Mouse (Mus musculus): ENCODE measurements around the gene Stpg3. TPM values are rescaled to one million over a fixed set of nuclear protein-coding genes. Genes with fewer than 3 reads are reported as not detected.

Stpg3 gene
- polyA plus RNA-seq, 1 experiment: not detected

DNA sequence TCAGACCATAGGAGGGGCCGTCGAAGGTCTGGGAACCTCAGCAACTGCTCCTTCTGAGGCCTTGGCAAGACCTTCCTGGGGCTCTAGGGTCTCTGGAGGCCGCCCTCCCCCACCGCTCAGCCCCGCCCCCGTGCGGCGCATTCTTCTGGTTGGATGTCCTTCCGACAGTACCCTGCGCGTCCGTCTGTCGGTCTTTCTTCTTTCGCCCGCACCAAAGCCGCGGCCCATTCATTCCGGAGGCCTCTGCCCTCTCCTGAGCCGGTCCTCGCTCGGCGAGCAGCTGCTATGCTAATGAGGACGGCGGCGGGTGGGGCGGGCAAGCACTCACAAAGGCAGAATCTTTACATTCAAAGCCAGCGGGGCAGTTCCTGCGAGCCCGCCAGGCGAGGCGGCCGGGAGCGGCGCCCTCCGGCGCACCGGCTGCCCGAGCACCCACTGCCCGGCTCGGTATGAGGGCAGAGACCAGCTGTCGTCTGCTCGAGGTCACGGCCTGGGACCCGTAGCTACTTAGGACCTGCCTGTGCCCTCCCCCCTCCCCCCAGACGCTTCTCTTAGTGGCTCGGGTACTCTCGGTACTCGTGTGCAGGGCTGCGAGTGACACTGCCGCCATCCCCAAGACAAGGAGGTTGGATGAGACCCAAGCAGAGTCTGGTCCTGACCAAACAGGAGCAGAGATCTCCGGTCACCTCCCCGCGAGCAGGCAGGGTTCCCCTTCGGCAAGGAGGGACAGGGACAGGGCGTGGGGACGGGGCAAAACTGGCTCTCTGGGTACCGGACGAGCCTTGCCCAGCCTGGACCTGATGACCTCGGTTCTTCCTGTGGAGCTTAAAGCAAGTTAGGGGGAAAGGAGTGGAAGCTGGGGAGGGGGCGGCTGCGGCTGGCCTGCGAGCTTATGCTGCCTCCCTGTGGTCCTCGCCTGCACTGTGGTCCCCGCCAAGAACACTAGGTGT is 28.5 kb downstream of the Stpg3 start:
- H3K4me3 ChIP-seq (ENCODE audit: insufficient read depth, low read length): 0 out of 2 replicates have a peak overlapping the region, but pooled peaks have one; percentile 3
- TF ChIP-seq POLR2A (IDR thresholded peaks at IDR 0.05; ENCODE audit: extremely low read depth, insufficient read depth, low read length) (no peak), CTCF (IDR thresholded peaks at IDR 0.05; ENCODE audit: extremely low read depth, insufficient read depth, low read length) (peak; percentile 34; the same call in 1 of the 2 replicates)
- no peak overlapping the region for H3K27ac ChIP-seq (ENCODE audit: insufficient read depth, low read length)
- no peaks in the 10 kb centered on the region for H3K4me1 ChIP-seq (ENCODE audit: control insufficient read depth, insufficient read depth, low read length)

DNA sequence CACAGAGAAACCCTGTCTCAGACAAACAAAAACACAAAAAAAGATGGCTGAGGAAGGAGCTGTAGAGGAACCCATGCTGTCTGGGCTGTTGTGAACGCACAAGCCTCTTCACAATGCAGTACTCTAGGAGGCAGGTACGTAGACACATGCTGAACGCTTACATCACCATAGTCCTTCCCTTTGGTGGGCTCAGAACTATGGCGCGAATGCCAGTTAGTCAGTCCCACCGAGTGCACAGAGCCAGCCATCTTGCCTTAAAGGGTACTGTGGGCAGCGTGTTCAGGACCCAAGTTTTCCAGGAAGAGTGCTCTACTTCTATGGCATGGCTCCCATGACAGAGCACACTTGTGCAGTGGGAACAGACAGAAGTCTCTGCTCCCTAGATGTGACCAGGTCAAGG is 29.9 kb downstream of the Stpg3 start:
- Histone ChIP-seq H3K27ac (ENCODE audit: insufficient read depth, low read length) (no peak overlapping the region), H3K4me3 (ENCODE audit: insufficient read depth, low read length) (no peak overlapping the region), H3K4me1 (ENCODE audit: control insufficient read depth, insufficient read depth, low read length) (no peaks in the 10 kb centered on the region)
- no peak for TF ChIP-seq CTCF (IDR thresholded peaks at IDR 0.05; ENCODE audit: extremely low read depth, insufficient read depth, low read length)
- TF ChIP-seq POLR2A (IDR thresholded peaks at IDR 0.05; ENCODE audit: extremely low read depth, insufficient read depth, low read length): no peak

GRCm38 (mm10) chr2:25183336-25183735 is 31.1 kb downstream of the Stpg3 start:
- TF ChIP-seq POLR2A (IDR thresholded peaks at IDR 0.05; ENCODE audit: extremely low read depth, insufficient read depth, low read length) (no peak), CTCF (IDR thresholded peaks at IDR 0.05; ENCODE audit: extremely low read depth, insufficient read depth, low read length) (no peak)
- Histone ChIP-seq H3K4me3 (ENCODE audit: insufficient read depth, low read length) (no peak overlapping the region; the same call in 1 of the 2 replicates), H3K4me1 (ENCODE audit: control insufficient read depth, insufficient read depth, low read length) (no peaks in the 10 kb centered on the region), H3K27ac (ENCODE audit: insufficient read depth, low read length) (no peak overlapping the region)

DNA sequence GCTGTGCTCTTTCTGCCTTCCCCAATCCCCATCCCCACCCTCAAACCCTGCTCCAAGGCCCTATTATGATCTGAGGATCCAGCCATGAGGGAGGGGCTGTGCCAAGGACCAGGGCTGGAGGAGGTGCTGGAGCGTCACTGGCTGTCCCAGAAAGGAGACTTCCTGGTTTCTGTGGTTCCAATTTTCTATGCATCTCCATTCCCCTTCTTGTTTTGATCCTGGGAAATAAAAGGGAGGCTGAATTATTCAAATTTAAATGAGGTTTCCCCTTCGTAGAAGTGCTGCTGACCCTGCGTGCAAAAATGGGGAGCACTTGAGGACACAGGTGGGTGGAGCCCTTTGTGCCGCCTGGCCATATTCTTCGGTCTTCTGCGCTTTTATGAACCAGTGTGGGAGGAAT is 31.8 kb downstream of the Stpg3 start:
- Histone ChIP-seq H3K27ac (ENCODE audit: insufficient read depth, low read length) (no peak overlapping the region), H3K4me1 (ENCODE audit: control insufficient read depth, insufficient read depth, low read length) (0 out of 2 replicates have a peak, but pooled peaks cover 2% of the 10 kb centered on the region), H3K4me3 (ENCODE audit: insufficient read depth, low read length) (peak overlapping the region; percentile 46; the same call in 1 of the 2 replicates)
- TF ChIP-seq CTCF (IDR thresholded peaks at IDR 0.05; ENCODE audit: extremely low read depth, insufficient read depth, low read length): no peak
- 0 out of 2 replicates have a peak, but pooled peaks have one; percentile 31 for TF ChIP-seq POLR2A (IDR thresholded peaks at IDR 0.05; ENCODE audit: extremely low read depth, insufficient read depth, low read length)

- TF ChIP-seq CTCF (IDR thresholded peaks at IDR 0.05; ENCODE audit: extremely low read depth, insufficient read depth, low read length): no peak
- TF ChIP-seq POLR2A (IDR thresholded peaks at IDR 0.05; ENCODE audit: extremely low read depth, insufficient read depth, low read length): no peak
- no peak overlapping the region for H3K27ac ChIP-seq (ENCODE audit: insufficient read depth, low read length)
- H3K4me3 ChIP-seq (ENCODE audit: insufficient read depth, low read length): peak overlapping the region; percentile 46
- H3K4me1 ChIP-seq (ENCODE audit: control insufficient read depth, insufficient read depth, low read length): peaks cover 6% of the 10 kb centered on the region; the same call in 1 of the 2 replicates
Measured at GRCm38 (mm10) chr2:25181891-25182397, 32.5 kb downstream of the Stpg3 start.

- H3K27ac ChIP-seq (ENCODE audit: insufficient read depth, low read length): peak overlapping the region; percentile 20; the same call in 1 of the 2 replicates
- H3K4me3 ChIP-seq (ENCODE audit: insufficient read depth, low read length): peak overlapping the region; percentile 46
- H3K4me1 ChIP-seq (ENCODE audit: control insufficient read depth, insufficient read depth, low read length): peaks cover 8% of the 10 kb centered on the region
- TF ChIP-seq POLR2A (IDR thresholded peaks at IDR 0.05; ENCODE audit: extremely low read depth, insufficient read depth, low read length) (no peak), CTCF (IDR thresholded peaks at IDR 0.05; ENCODE audit: extremely low read depth, insufficient read depth, low read length) (no peak)
Measured at GRCm38 (mm10) chr2:25180973-25181890, 33.2 kb downstream of the Stpg3 start.

- peak within 1 kb of the TSS; percentile 20; the same call in 1 of the 2 replicates for H3K27ac ChIP-seq (ENCODE audit: insufficient read depth, low read length)
- peaks cover 8% of the 10 kb centered on the region for H3K4me1 ChIP-seq (ENCODE audit: control insufficient read depth, insufficient read depth, low read length)
- H3K4me3 ChIP-seq (ENCODE audit: insufficient read depth, low read length): peak within 1 kb of the TSS; percentile 46
- TF ChIP-seq POLR2A (IDR thresholded peaks at IDR 0.05; ENCODE audit: extremely low read depth, insufficient read depth, low read length) (no peak; the same call in none of the 2 replicates), CTCF (IDR thresholded peaks at IDR 0.05; ENCODE audit: extremely low read depth, insufficient read depth, low read length) (peak; percentile 21; the same call in 1 of the 2 replicates)
Measured at GRCm38 (mm10) chr2:25180478-25180903, 33.9 kb downstream of the Stpg3 start, which contains the start of gene Nrarp. Gene Nrarp (plus strand): TSS chr2:25180758.

DNA sequence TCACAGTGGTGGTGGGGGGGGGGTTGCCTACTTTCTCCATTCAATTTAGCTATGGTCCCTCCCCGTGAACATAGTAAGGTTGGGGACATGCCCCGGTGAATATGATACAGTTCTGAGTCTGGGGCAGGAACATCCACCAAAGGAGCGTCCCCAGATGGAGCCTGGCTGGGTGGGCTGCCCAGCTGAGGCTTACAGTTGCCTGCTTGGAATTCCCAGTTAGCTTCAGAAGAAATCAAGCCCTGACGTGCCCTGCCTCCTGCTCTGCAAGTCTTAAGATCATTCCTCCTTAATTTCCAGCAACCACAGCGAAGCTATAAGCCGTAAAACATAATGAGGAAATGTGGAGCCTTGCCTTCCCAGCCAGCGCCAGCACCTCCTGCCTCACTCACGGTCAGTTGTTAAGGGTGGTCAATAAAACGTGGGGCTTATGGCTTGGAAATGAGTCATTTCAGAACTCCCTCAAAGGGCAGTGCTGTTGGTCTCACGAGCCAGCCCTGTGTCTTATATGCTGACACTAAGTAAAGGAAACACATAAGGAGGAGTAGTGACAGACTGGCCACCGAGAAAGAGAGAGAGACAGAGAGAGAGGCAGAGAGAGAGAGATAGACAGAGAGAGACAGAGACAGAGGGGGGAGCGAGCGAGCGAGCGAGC is 34.7 kb downstream of the Stpg3 start:
- TF ChIP-seq CTCF (IDR thresholded peaks at IDR 0.05; ENCODE audit: extremely low read depth, insufficient read depth, low read length) (no peak), POLR2A (IDR thresholded peaks at IDR 0.05; ENCODE audit: extremely low read depth, insufficient read depth, low read length) (no peak)
- H3K27ac ChIP-seq (ENCODE audit: insufficient read depth, low read length): no peak overlapping the region
- H3K4me1 ChIP-seq (ENCODE audit: control insufficient read depth, insufficient read depth, low read length): peaks cover 8% of the 10 kb centered on the region
- H3K4me3 ChIP-seq (ENCODE audit: insufficient read depth, low read length): peak overlapping the region; percentile 46; the same call in 1 of the 2 replicates

All from cortical plate, adult 2 months (tissue).